Mouse (Mus musculus) liver, postnatal 0 days (tissue): Measurements from ENCODE around the gene Lrp1.

Source experiments
- CTCF ChIP-seq: sonication (generic); IDR thresholded peaks from 2 replicates; pipeline ENCODE4 v1.5.1; 2016; ENCODE audit warnings: antibody characterized with exemption, low read depth
- EP300 ChIP-seq: IDR thresholded peaks from 2 replicates; pipeline ENCODE4 v1.6.1; 2016; ENCODE audit warnings: antibody characterized with exemption, low read depth, mild to moderate bottlenecking

DNA sequence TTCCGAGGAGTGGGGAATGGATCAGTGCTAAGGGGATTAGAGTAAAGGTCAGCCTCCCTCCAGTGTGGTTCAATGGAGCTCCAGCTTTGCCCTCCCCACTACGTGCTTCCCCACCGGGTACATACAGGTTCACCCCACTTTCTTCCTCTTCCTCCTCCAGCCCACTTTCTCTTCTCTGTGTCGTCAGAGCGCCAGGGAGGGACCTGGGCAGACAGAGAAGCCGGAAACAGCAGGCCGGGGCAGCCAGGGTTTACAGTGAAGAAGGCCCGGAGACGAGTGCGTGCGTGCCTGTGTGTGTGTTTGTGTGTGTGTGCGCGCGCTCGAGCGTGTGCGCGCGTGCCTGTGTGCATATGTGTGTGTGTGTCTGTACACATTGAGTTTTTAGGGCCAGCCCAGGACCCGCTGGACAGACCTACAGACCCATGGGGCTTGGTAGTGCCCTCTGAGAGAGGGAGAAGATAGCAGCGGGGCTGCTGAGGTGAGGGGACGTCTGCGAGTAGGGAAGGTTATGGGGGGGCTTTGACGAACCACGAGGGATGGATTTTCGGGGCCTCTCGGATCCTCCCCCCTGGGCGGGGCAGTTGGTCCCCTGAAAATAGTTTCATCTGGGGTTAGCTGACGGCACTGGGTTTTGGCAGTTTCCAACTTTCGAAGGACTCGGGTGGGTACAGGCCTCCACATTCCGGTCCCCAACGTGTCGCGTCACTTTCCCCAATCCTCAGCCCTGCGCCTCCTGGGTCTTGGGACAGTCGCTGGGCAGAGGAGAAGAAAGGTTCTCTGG lies 22.0 kb upstream of the Lrp1 start, which contains the start of gene Stat6:
- TF ChIP-seq EP300 (no peak), CTCF (no peak)
